Mouse (Mus musculus): ENCODE results near the gene Arl6ip4. TPM values are rescaled to one million over a fixed set of nuclear protein-coding genes. Genes with fewer than 3 reads are reported as not detected.

Gene Arl6ip4
- polyA plus RNA-seq (2015; fragmentation: Nextera tagmentation; extraction: Ambion mirVana), result 82.9 and 100 TPM in 2 replicates

GRCm38 (mm10) chr5:124115990-124116845, at the start of gene Arl6ip4:
TSS of gene Arl6ip4 (plus strand) at chr5:124116089.

DNA sequence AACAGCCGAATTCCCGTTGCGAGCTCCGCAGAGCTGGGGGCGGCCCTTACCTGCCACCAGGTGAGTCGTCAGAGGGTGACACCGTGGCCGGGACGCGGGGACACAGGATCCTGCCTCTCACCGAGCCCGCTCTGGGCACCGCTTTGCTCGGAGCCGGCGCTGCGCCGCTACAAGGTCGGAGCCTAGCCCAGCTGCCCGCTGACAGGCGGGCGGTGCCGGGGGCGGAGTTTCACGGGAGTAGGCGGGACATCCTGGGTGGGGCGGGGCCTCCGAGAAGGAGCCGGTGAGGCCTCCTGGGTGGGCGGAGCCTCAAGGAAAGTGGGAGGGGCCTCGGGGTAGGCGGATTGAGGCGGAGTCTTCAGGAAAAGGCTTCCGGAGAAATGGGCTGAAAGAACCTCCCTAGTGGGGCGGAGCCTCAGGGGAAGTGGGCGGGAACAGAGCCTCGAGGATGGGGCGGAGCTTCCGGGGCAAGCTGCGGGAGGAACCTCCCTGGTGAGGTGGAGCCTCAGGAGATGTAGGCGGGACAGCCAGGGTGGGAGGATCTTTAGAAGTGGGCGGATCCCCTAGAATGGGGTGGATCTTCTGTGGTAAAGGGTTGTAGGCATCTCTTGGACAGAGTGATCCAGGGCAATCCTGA, 20.2 kb upstream of the Arl6ip4 start, which contains the start of gene Abcb9:
Gene Abcb9 (minus strand): TSS at position 203 of the 637 bp plus-strand sequence.

DNA sequence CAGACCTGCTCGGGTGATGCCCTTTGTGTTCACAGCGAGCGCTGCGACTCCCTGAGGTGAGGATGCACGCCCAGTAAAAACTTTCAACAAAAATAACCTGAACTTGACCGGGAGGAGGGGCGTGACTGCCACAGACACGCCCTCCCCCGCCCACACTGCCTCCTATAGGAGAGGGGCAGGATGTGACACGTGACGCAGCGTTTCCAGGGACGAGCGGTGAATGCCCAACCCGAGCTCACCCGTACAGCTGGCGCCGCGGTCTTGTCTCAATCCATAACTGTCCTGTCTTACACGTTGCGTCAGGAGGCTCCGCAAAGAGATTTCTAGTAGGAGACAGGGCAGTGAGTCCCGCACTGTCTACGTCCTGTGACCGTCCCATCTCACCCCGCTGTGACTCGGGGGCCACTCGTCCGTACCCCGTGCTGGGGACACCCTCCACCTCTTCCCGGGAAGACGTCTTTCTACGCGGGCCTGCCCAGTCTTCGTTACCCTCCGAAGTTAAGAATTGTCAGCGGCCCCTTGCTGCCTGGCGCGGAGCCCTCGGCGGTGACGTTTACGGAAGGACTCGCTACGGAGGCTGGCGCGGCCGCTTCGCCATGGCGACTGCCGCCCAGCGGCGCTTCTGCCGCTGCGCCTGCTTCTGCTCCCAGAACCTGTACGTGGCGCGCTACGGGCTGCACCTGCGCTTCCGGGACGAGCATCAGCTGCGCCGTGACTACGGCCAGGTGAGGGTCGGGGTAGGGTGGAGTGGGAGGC, 4.0 kb upstream of the Arl6ip4 start, which contains the start of gene Ogfod2:
Gene Ogfod2 (plus strand): TSS at position 556 of the 756 bp plus-strand sequence.

Other genes with a start within 250 kb of the Arl6ip4 start
- 1.8 and 2.4 TPM in 2 replicates for gene Hcar1, start 236.1 kb upstream of the Arl6ip4 start, polyA plus RNA-seq (2015; fragmentation: Nextera tagmentation; extraction: Ambion mirVana)
- 92.2 and 107 TPM in 2 replicates for gene Denr, start 208.9 kb upstream of the Arl6ip4 start, polyA plus RNA-seq (2015; fragmentation: Nextera tagmentation; extraction: Ambion mirVana)
- 1.1 and 2.8 TPM in 2 replicates for gene Gm43518, start 188.7 kb upstream of the Arl6ip4 start, polyA plus RNA-seq (2015; fragmentation: Nextera tagmentation; extraction: Ambion mirVana)
- gene Ccdc62, start 185.4 kb upstream of the Arl6ip4 start, polyA plus RNA-seq (2015; fragmentation: Nextera tagmentation; extraction: Ambion mirVana), result 5.0 and 6.9 TPM in 2 replicates
- gene Hip1r, start 142.5 kb upstream of the Arl6ip4 start, polyA plus RNA-seq (2015; fragmentation: Nextera tagmentation; extraction: Ambion mirVana), result 5.0 and 5.5 TPM in 2 replicates
- gene Vps37b, start 83.8 kb upstream of the Arl6ip4 start, polyA plus RNA-seq (2015; fragmentation: Nextera tagmentation; extraction: Ambion mirVana), result 33.5 and 60.7 TPM in 2 replicates
- 2.7 and 3.5 TPM in 2 replicates for gene Abcb9, start 20.3 kb upstream of the Arl6ip4 start, polyA plus RNA-seq (2015; fragmentation: Nextera tagmentation; extraction: Ambion mirVana)
- 29.7 and 52.4 TPM in 2 replicates for gene Ogfod2, start 3.8 kb upstream of the Arl6ip4 start, polyA plus RNA-seq (2015; fragmentation: Nextera tagmentation; extraction: Ambion mirVana)
- 3.2 and 3.3 TPM in 2 replicates for gene Pitpnm2, start 133.7 kb downstream of the Arl6ip4 start, polyA plus RNA-seq (2015; fragmentation: Nextera tagmentation; extraction: Ambion mirVana)
- 5.1 and 5.5 TPM in 2 replicates for gene Mphosph9, start 211.9 kb downstream of the Arl6ip4 start, polyA plus RNA-seq (2015; fragmentation: Nextera tagmentation; extraction: Ambion mirVana)
- 13.7 and 15.7 TPM in 2 replicates for gene 2810006K23Rik, start 212.0 kb downstream of the Arl6ip4 start, polyA plus RNA-seq (2015; fragmentation: Nextera tagmentation; extraction: Ambion mirVana)
- gene Cdk2ap1, start 247.0 kb downstream of the Arl6ip4 start, polyA plus RNA-seq (2015; fragmentation: Nextera tagmentation; extraction: Ambion mirVana), result 91.9 and 124 TPM in 2 replicates

Data from adrenal gland, postnatal 0 days (tissue).